7 mouse cellular contexts compared by ENCODE assay signal in genomic region chr7:110639958-110640357, GRCm38 (mm10). TPM values are rescaled to one million over a fixed set of nuclear protein-coding genes. Genes with fewer than 3 reads are reported as not detected.
DNase-seq lines count a peak whose midpoint lies in the region; TF ChIP-seq lines count a peak whose summit lies in the region.
"Not testable (repeated sequence)": the region's sequence is repeated elsewhere in the genome, so short reads cannot be mapped to it uniquely, and the experiment has no call there.
"Had no signal": no experiment of that assay in that cellular context is flagged by ENCODE, and none has a peak within 500 bp of the region (broad histone marks: within the 10 kb centered on the region; RNA-seq: fewer than 3 reads in every experiment).

No protein-coding gene starts in this region.

- TF ChIP-seq CTCF in CH12.LX (conservative IDR thresholded peaks at IDR 0.05 in 1 of 2, IDR thresholded peaks at IDR 0.05 in 1 of 2; ENCODE audit: low read depth in 2 of 2, low read length in 2 of 2); MEL (IDR thresholded peaks at IDR 0.05 in 2 of 3, conservative IDR thresholded peaks at IDR 0.05 in 1 of 3; ENCODE audit: control insufficient read depth in 1 of 3, insufficient read depth in 1 of 3, low read depth in 2 of 3, low read length in 3 of 3, poor library complexity in 1 of 3, severe bottlenecking in 1 of 3): not testable (repeated sequence)

- not testable (repeated sequence) for H3K4me1 ChIP-seq in CH12.LX (ENCODE audit: control insufficient read depth in 1 of 2, insufficient read depth in 2 of 2); ES-E14 (ENCODE audit: control insufficient read depth in 2 of 2, insufficient read depth in 2 of 2, low read length in 2 of 2, poor library complexity in 1 of 2); MEL (ENCODE audit: control insufficient read depth in 1 of 2, insufficient read depth in 2 of 2, low read length in 2 of 2)

- not testable (repeated sequence) for TF ChIP-seq EP300 in CH12.LX (IDR thresholded peaks at IDR 0.05; ENCODE audit: low read length); MEL (IDR thresholded peaks at IDR 0.05; ENCODE audit: low read depth in 1 of 2, low read length in 2 of 2)

- not testable (repeated sequence) for H3K27me3 ChIP-seq in CH12.LX (replicated peaks); MEL (ENCODE audit: control insufficient read depth in 1 of 2, insufficient read depth in 2 of 2, low read length in 2 of 2)

- H3K79me2 ChIP-seq in CH12.LX (replicated peaks; ENCODE audit: control insufficient read depth, extremely low read depth, insufficient read depth, poor library complexity, severe bottlenecking); MEL (ENCODE audit: control insufficient read depth, insufficient read depth, low read length, poor library complexity): not testable (repeated sequence)

- H3K36me3 ChIP-seq in CH12.LX (replicated peaks in 1 of 2; ENCODE audit: control insufficient read depth in 1 of 2, insufficient read depth in 1 of 2, low read length in 1 of 2); ES-E14 (ENCODE audit: control insufficient read depth, insufficient read depth, low read length, poor library complexity, severe bottlenecking); MEL (ENCODE audit: control insufficient read depth in 1 of 2, insufficient read depth in 2 of 2, low read length in 2 of 2): not testable (repeated sequence)

- dilution Hi-C loops in CH12.LX (cut with MboI; ENCODE audit: extremely low pct_ligation_motif_present, extremely low pct_unique_long_range_greater_than_20kb, low sequenced_read_pairs): not testable (repeated sequence)

- H3K4me2 ChIP-seq in CH12.LX (ENCODE audit: insufficient read depth, low read depth, poor library complexity, severe bottlenecking): not testable (repeated sequence)

- in situ Hi-C loops in CH12.LX (cut with MboI; ENCODE audit: low pct_ligation_motif_present, low pct_unique_long_range_greater_than_20kb, low sequenced_read_pairs): not testable (repeated sequence)
- in situ Hi-C loops in ES-E14 (cut with MboI; ENCODE audit: low sequenced_read_pairs in 2 of 2, unreplicated experiment in 2 of 2): loop anchor here (25.0 kb wide), 2 partner anchors 253 to 478 kb away; no protein-coding TSS in a partner anchor

- not testable (repeated sequence) for TF ChIP-seq POLR2A in CH12.LX (IDR thresholded peaks at IDR 0.05; ENCODE audit: low read depth, low read length); MEL (IDR thresholded peaks at IDR 0.05; ENCODE audit: control insufficient read depth in 1 of 2, insufficient read depth in 1 of 2, low read depth in 1 of 2, low read length in 2 of 2, poor library complexity in 1 of 2)

- H3K27ac ChIP-seq in CH12.LX (ENCODE audit: insufficient read depth, low read depth); ES-E14 (ENCODE audit: insufficient read depth, low read depth, low read length, poor library complexity, severe bottlenecking); MEL (ENCODE audit: control insufficient read depth, low read depth, low read length): not testable (repeated sequence)

- not testable (repeated sequence) for H3K4me3 ChIP-seq in CH12.LX (replicated peaks in 1 of 3; ENCODE audit: low read depth in 2 of 3, low read length in 2 of 3, poor library complexity in 1 of 3); ES-E14 (ENCODE audit: insufficient read depth in 1 of 2, low read depth in 1 of 2, low read length in 2 of 2, poor library complexity in 1 of 2, severe bottlenecking in 1 of 2); MEL (ENCODE audit: control insufficient read depth in 1 of 2, insufficient read depth in 1 of 2, low read depth in 2 of 2, low read length in 2 of 2)

- not testable (repeated sequence) for H3K9me3 ChIP-seq in CH12.LX (replicated peaks; ENCODE audit: low read length); ES-E14 (ENCODE audit: control insufficient read depth, insufficient read depth, low read depth, low read length); MEL (replicated peaks; ENCODE audit: insufficient read depth, low read length)

- not testable (repeated sequence) for H3K9ac ChIP-seq in CH12.LX (ENCODE audit: insufficient read depth, low read depth); ES-E14 (ENCODE audit: insufficient read depth, low read depth, low read length, poor library complexity, severe bottlenecking); MEL (ENCODE audit: control insufficient read depth, low read depth, low read length, poor library complexity, severe bottlenecking)

- not testable (repeated sequence) for TF ChIP-seq RAD21 in CH12.LX (IDR thresholded peaks at IDR 0.05; ENCODE audit: low read depth, low read length); MEL (IDR thresholded peaks at IDR 0.05; ENCODE audit: low read depth, low read length)

- DNase-seq in CH12.LX (ENCODE audit: extremely low read depth); ES-E14 (ENCODE audit: low read depth, low spot score); MEL (ENCODE audit: low read depth, low spot score): not testable (repeated sequence)

TF ChIP-seq in CH12.LX, 34 proteins besides CTCF, POLR2A, EP300 and RAD21:
- peak; percentile 83 for TF ChIP-seq MAFK (IDR thresholded peaks at IDR 0.05; ENCODE audit: insufficient replicate concordance, low read length)

TF ChIP-seq in ES-E14, 5 proteins besides CTCF, POLR2A, EP300 and RAD21:
- peak; percentile 85 for TF ChIP-seq MAFK (IDR thresholded peaks at IDR 0.05; ENCODE audit: insufficient read depth, low read depth, low read length)

TF ChIP-seq in MEL, 35 proteins besides CTCF, POLR2A, EP300 and RAD21:
- TF ChIP-seq MAFK (IDR thresholded peaks at IDR 0.05; ENCODE audit: borderline replicate concordance, low read depth, low read length): peak; percentile 60; the same call in 1 of the 2 replicates

RNA-seq across cellular contexts. Expression of gene Adm, which starts 12.5 kb away (rescaled TPM):
- 13.2 and 23.2 TPM in 2 replicates for total RNA-seq in CH12.LX (2012; rRNA removed)
- 14.0 and 16.0 TPM in 2 replicates for total RNA-seq in CH12.LX (2014; rRNA removed)
- polyA plus RNA-seq in CH12.LX (2012; ENCODE audit: insufficient read length, low read depth): 6.9 and 7.4 TPM in 2 replicates
- 4.0 and 6.2 TPM in 2 replicates for total RNA-seq in ES-E14 (2012; rRNA removed)
- not detected in 2 replicates for total RNA-seq in MEL (2012; rRNA removed)
- not detected for polyA plus RNA-seq in MEL (2012; ENCODE audit: insufficient read depth in 1 of 2, insufficient read length in 2 of 2, low read depth in 1 of 2, low replicate concordance in 2 of 2, missing spikeins in 1 of 2)
- total RNA-seq: G1E had no signal
- polyA plus RNA-seq: activated CD4-positive, CD25-positive, alpha-beta regulatory T cell, adult 4 months; CD4-positive, CD25-positive, alpha-beta regulatory T cell, adult 4 months; G1E; Patski had no signal

RNA-seq across cellular contexts. Expression of gene Sbf2, which starts 25.2 kb away (rescaled TPM):
- total RNA-seq in CH12.LX (2012; rRNA removed) (9.5 and 11.4 TPM in 2 replicates), CH12.LX (2014; rRNA removed) (8.9 and 9.5 TPM in 2 replicates), ES-E14 (2012; rRNA removed) (17.4 and 21.6 TPM in 2 replicates), MEL (2012; rRNA removed) (1.3 and 2.0 TPM in 2 replicates)
- polyA plus RNA-seq in CH12.LX (2012; ENCODE audit: insufficient read length, low read depth) (19.1 and 21.5 TPM in 2 replicates), MEL (2012; ENCODE audit: insufficient read depth in 1 of 2, insufficient read length in 2 of 2, low read depth in 1 of 2, low replicate concordance in 2 of 2, missing spikeins in 1 of 2) (1 to 10 TPM in 1 of 2 experiments, not detected in 1; 4.4 TPM)
- polyA plus RNA-seq: G1E had no signal
